Mouse (Mus musculus): ENCODE measurements at regions not wholly inside any gene's neighbourhood (a gene's known extent, or its start where the extent isn't known, plus 50 kb on each side); places are given as distances from the start of the nearest gene placed in this dataset.

DNA sequence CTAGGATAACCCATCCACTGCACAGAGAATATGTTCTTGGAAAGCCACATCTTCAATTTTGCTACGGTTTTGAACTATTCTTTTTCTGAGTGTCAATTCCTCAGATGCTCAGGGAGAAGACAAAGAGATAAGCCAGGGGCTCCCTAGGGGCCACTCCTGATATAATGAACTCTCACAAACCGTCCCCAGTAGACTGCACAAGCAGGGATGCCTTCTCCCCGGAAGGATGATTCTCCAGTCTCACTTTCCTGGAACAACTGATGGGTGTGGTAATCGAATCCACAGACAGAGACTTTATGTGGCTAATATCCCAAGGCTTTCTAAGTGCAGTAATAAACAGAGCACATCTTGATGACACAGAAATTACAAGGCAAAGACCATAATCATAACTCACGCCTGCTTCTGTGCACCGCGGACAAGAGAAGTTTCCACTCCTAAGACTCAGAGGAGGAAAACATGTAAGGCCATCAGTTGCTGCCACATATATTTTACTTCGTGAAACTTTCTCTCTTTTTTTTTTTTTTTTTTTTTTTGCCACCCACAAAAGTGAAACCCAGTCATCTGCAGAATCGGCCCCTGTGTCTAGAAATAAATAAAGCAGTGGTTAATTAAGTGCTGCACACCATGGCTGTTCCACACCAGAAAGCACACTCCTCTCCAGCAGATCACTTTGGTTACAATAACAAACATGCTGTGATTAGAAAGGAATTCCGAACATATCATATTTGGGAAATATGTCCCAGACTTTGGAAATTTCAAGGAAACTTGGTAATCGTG is 433.8 kb downstream of the Gsdmc2 start:
- no peaks in the 10 kb centered on the region for H3K27me3 ChIP-seq (replicated peaks; ENCODE audit: control insufficient read depth, insufficient read depth, low read length)
- ATAC-seq (ENCODE audit: low read depth) = no peak
- H3K4me2 ChIP-seq (ENCODE audit: low read depth, low read length) = no peak overlapping the region
- no peaks in the 10 kb centered on the region for H3K9me3 ChIP-seq (ENCODE audit: control insufficient read depth, low read length)
- H3K9ac ChIP-seq (ENCODE audit: low read depth, low read length) = no peak overlapping the region
- no peaks in the 10 kb centered on the region for H3K36me3 ChIP-seq (ENCODE audit: control insufficient read depth, insufficient read depth, low read length)
- H3K4me1 ChIP-seq (ENCODE audit: control insufficient read depth, insufficient read depth, low read length) = no peaks in the 10 kb centered on the region
- peak; percentile 14 for DNase-seq (ENCODE audit: low spot score)
- no peak overlapping the region for H3K27ac ChIP-seq (replicated peaks; ENCODE audit: low read depth, low read length)
- H3K4me3 ChIP-seq (ENCODE audit: low read depth, low read length) = no peak overlapping the region
- WGBS = 60% methylated on average over 11 of the region's 11 CpGs

DNA sequence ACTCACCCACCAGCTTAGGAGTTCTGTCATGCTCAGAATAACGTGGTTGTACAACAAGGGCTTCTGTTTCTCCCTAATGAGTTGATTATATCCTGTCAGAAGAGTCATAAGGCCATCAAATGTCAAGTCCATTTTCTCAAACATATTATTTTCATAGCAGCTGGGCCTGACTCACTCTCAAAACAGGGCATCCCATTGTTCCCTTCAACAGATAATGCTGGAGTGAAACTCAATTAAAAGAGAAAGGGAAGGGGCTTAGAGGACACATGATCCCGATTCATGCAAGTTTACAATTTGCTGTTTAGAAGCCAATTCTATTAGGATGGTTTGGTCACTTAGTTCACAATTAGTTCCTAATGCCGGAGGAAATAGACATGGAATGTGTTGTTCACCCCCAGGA is 444.5 kb downstream of the Gsdmc2 start:
- WGBS = 38% methylated on average over 3 of the region's 3 CpGs
- H3K9me3 ChIP-seq (ENCODE audit: control insufficient read depth, low read length) = no peaks in the 10 kb centered on the region
- H3K9ac ChIP-seq (ENCODE audit: low read depth, low read length) = no peak overlapping the region
- no peaks in the 10 kb centered on the region for H3K36me3 ChIP-seq (ENCODE audit: control insufficient read depth, insufficient read depth, low read length)
- no peak overlapping the region for H3K4me2 ChIP-seq (ENCODE audit: low read depth, low read length)
- no peak overlapping the region for H3K4me3 ChIP-seq (ENCODE audit: low read depth, low read length)
- DNase-seq (ENCODE audit: low spot score) (peak; percentile 29), ATAC-seq (ENCODE audit: low read depth) (0 out of 2 replicates have a peak, but pooled peaks have one; percentile 41)
- H3K4me1 ChIP-seq (ENCODE audit: control insufficient read depth, insufficient read depth, low read length) = no peaks in the 10 kb centered on the region
- H3K27ac ChIP-seq (replicated peaks; ENCODE audit: low read depth, low read length) = no peak overlapping the region
- no peaks in the 10 kb centered on the region for H3K27me3 ChIP-seq (replicated peaks; ENCODE audit: control insufficient read depth, insufficient read depth, low read length)

- 79% methylated on average over 1 of the region's 1 CpGs for WGBS
- DNase-seq (ENCODE audit: low spot score) (no peak), ATAC-seq (ENCODE audit: low read depth) (no peak)
- Histone ChIP-seq H3K4me3 (ENCODE audit: low read depth, low read length) (no peak overlapping the region), H3K9me3 (ENCODE audit: control insufficient read depth, low read length) (no peaks in the 10 kb centered on the region), H3K4me1 (ENCODE audit: control insufficient read depth, insufficient read depth, low read length) (no peaks in the 10 kb centered on the region), H3K27me3 (replicated peaks; ENCODE audit: control insufficient read depth, insufficient read depth, low read length) (no peaks in the 10 kb centered on the region), H3K27ac (replicated peaks; ENCODE audit: low read depth, low read length) (no peak overlapping the region), H3K4me2 (ENCODE audit: low read depth, low read length) (no peak overlapping the region), H3K9ac (ENCODE audit: low read depth, low read length) (no peak overlapping the region), H3K36me3 (ENCODE audit: control insufficient read depth, insufficient read depth, low read length) (no peaks in the 10 kb centered on the region)
These were observed 445.0 kb downstream of the Gsdmc2 start for GRCm38 (mm10) chr15:63400011-63400410.

DNA sequence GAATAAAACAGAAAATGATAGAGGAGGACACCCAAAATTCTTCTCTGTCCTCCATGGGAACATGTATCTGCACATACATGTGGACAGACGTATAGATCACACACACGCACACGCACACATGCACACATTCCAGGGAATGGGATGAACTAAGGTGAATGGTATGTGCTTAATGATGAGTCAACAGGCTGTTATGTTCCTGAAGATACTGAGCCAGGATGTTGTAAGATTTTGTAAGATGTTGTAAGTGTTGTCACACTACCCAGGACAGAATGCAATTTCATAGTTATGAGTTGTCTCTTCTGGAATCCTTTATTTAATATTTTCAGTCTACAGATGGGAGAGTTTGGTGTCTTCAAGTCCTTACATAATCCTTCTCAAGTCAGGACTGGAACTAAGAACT is 447.5 kb downstream of the Gsdmc2 start:
- H3K4me1 ChIP-seq (ENCODE audit: control insufficient read depth, insufficient read depth, low read length) = no peaks in the 10 kb centered on the region
- no peaks in the 10 kb centered on the region for H3K36me3 ChIP-seq (ENCODE audit: control insufficient read depth, insufficient read depth, low read length)
- H3K4me3 ChIP-seq (ENCODE audit: low read depth, low read length) = no peak overlapping the region
- H3K27ac ChIP-seq (replicated peaks; ENCODE audit: low read depth, low read length) = no peak overlapping the region
- no peak overlapping the region for H3K4me2 ChIP-seq (ENCODE audit: low read depth, low read length)
- H3K9ac ChIP-seq (ENCODE audit: low read depth, low read length) = no peak overlapping the region
- 87% methylated on average over 3 of the region's 3 CpGs for WGBS
- ATAC-seq (ENCODE audit: low read depth) = no peak
- no peaks in the 10 kb centered on the region for H3K27me3 ChIP-seq (replicated peaks; ENCODE audit: control insufficient read depth, insufficient read depth, low read length)
- no peak for DNase-seq (ENCODE audit: low spot score)
- H3K9me3 ChIP-seq (ENCODE audit: control insufficient read depth, low read length) = no peaks in the 10 kb centered on the region

DNA sequence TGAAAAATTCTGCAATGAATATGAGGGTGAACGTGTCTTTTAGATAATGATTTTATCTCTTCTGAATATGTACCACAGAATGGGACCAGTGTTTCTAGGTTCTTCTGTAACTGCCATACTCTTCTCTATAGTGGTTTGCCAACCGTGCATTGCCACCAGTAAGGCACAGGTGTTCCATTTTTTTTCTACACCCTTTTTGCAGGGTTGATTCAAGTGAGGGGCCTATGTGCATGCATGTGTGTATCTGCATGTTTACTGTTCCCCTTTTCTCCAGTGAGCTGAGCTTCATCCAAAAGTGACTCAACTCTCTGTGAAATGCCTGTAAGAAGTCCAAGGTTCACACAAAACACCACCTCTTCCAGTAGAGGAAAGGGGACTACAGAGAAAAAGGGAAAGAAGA is 467.7 kb downstream of the Gsdmc2 start:
- H3K4me3 ChIP-seq (ENCODE audit: low read depth, low read length) = no peak overlapping the region
- no peaks in the 10 kb centered on the region for H3K27me3 ChIP-seq (replicated peaks; ENCODE audit: control insufficient read depth, insufficient read depth, low read length)
- H3K36me3 ChIP-seq (ENCODE audit: control insufficient read depth, insufficient read depth, low read length) = no peaks in the 10 kb centered on the region
- no peaks in the 10 kb centered on the region for H3K9me3 ChIP-seq (ENCODE audit: control insufficient read depth, low read length)
- no peak overlapping the region for H3K9ac ChIP-seq (ENCODE audit: low read depth, low read length)
- WGBS = 86% methylated on average over 2 of the region's 2 CpGs
- no peaks in the 10 kb centered on the region for H3K4me1 ChIP-seq (ENCODE audit: control insufficient read depth, insufficient read depth, low read length)
- DNase-seq (ENCODE audit: low spot score) (no peak), ATAC-seq (ENCODE audit: low read depth) (no peak)
- H3K4me2 ChIP-seq (ENCODE audit: low read depth, low read length) = no peak overlapping the region
- H3K27ac ChIP-seq (replicated peaks; ENCODE audit: low read depth, low read length) = no peak overlapping the region

- no peak overlapping the region for H3K4me3 ChIP-seq (ENCODE audit: low read depth, low read length)
- no peaks in the 10 kb centered on the region for H3K4me1 ChIP-seq (ENCODE audit: control insufficient read depth, insufficient read depth, low read length)
These were observed 473.5 kb downstream of the Gsdmc2 start for GRCm38 (mm10) chr15:63371328-63372023.

GRCm38 (mm10) chr15:63364473-63364872 is 480.5 kb downstream of the Gsdmc2 start:
- 80% methylated on average over 1 of the region's 1 CpGs for WGBS
- no peak for ATAC-seq (ENCODE audit: low read depth)

More at GRCm38 (mm10) chr15:63371328-63372023, 473.5 kb downstream of the Gsdmc2 start:
- Histone ChIP-seq H3K9ac (ENCODE audit: low read depth, low read length) (no peak overlapping the region), H3K27me3 (replicated peaks; ENCODE audit: control insufficient read depth, insufficient read depth, low read length) (no peaks in the 10 kb centered on the region), H3K27ac (replicated peaks; ENCODE audit: low read depth, low read length) (no peak overlapping the region), H3K4me2 (ENCODE audit: low read depth, low read length) (no peak overlapping the region), H3K36me3 (ENCODE audit: control insufficient read depth, insufficient read depth, low read length) (no peaks in the 10 kb centered on the region), H3K9me3 (ENCODE audit: control insufficient read depth, low read length) (no peaks in the 10 kb centered on the region)
- ATAC-seq (ENCODE audit: low read depth) (no peak), DNase-seq (ENCODE audit: low spot score) (no peak)
- WGBS = 58% methylated on average over 4 of the region's 4 CpGs

GRCm38 (mm10) chr15:63360402-63360801 is 484.6 kb downstream of the Gsdmc2 start:
- ATAC-seq (ENCODE audit: low read depth) (peak; percentile 63; the same call in 1 of the 2 replicates), DNase-seq (ENCODE audit: low spot score) (peak; percentile 92)
- Histone ChIP-seq H3K4me2 (ENCODE audit: low read depth, low read length) (no peak overlapping the region), H3K9ac (ENCODE audit: low read depth, low read length) (no peak overlapping the region), H3K27ac (replicated peaks; ENCODE audit: low read depth, low read length) (peak overlapping the region; percentile 67), H3K36me3 (ENCODE audit: control insufficient read depth, insufficient read depth, low read length) (no peaks in the 10 kb centered on the region), H3K9me3 (ENCODE audit: control insufficient read depth, low read length) (no peaks in the 10 kb centered on the region), H3K4me1 (ENCODE audit: control insufficient read depth, insufficient read depth, low read length) (no peaks in the 10 kb centered on the region), H3K27me3 (replicated peaks; ENCODE audit: control insufficient read depth, insufficient read depth, low read length) (no peaks in the 10 kb centered on the region), H3K4me3 (ENCODE audit: low read depth, low read length) (no peak overlapping the region)
- WGBS = 35% methylated on average over 7 of the region's 7 CpGs

More at GRCm38 (mm10) chr15:63364473-63364872, 480.5 kb downstream of the Gsdmc2 start:
- Histone ChIP-seq H3K4me1 (ENCODE audit: control insufficient read depth, insufficient read depth, low read length) (no peaks in the 10 kb centered on the region), H3K36me3 (ENCODE audit: control insufficient read depth, insufficient read depth, low read length) (no peaks in the 10 kb centered on the region), H3K9ac (ENCODE audit: low read depth, low read length) (no peak overlapping the region), H3K4me2 (ENCODE audit: low read depth, low read length) (no peak overlapping the region), H3K4me3 (ENCODE audit: low read depth, low read length) (no peak overlapping the region), H3K9me3 (ENCODE audit: control insufficient read depth, low read length) (no peaks in the 10 kb centered on the region), H3K27me3 (replicated peaks; ENCODE audit: control insufficient read depth, insufficient read depth, low read length) (no peaks in the 10 kb centered on the region), H3K27ac (replicated peaks; ENCODE audit: low read depth, low read length) (no peak overlapping the region)
- DNase-seq (ENCODE audit: low spot score) = no peak
